ENCODE assay signal across 8 mouse cellular contexts in the genomic region with DNA sequence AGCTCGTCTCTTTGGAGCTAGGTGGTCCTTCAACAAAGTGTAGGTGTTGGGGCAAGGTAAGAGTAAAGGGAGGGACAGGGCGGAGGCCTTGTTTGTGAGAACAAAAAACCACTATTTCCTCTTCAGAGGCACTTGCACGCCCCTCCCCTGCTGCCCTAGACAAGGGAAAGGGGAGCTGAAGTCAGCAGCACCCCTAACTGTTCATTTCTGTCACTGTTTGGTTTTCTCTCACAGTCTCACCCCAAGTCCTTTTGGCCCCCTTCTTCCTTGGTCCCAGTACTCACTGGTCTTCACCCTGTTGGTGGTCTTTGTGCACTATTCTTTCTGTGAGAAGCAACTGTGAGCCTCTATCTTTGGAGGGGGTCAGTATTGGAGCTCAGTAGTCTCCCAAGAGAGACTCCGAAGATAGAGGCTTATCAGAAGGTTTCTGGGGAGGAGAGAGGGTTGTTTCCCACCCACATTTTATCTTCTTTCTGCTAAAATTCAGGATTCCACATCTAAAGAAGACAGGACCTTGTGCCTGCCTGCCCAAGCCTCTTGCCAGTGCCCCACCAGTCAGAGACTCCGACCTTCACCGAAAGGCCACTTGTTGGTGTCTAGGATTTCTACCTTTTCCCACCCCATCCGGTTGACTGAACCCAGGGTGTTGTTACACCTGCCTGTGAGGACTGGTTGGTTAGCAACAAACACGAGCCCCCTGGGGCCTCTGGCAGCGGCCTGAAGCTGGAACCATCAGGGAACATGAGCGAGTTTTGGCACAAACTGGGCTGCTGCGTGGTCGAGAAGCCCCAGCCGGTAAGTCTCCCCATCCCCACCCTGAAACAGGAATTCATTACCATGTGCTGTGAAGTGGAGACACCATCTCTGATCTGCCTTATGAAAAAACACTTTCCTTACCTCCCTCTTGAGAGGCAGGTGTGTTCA. TPM values are rescaled to one million over a fixed set of nuclear protein-coding genes. Genes with fewer than 3 reads are reported as not detected.
DNase-seq lines count a peak whose midpoint lies in the region; ATAC-seq and TF ChIP-seq lines count a peak whose summit lies in the region.

A gene (minus strand): TSS at position 874 of the 924 bp plus-strand sequence.

- peak within 1 kb of the TSS; percentile 98 for H3K27ac ChIP-seq in forebrain, embryonic 14.5 days (ENCODE audit: low read depth, low read length)
- peak within 1 kb of the TSS; percentile 98 for H3K27ac ChIP-seq in liver, embryonic 11.5 days (ENCODE audit: low read depth, low read length)

- WGBS in forebrain, embryonic 14.5 days = 72% methylated on average over 13 of the region's 13 CpGs
- WGBS in liver, embryonic 11.5 days = 58% methylated on average over 13 of the region's 13 CpGs

- H3K4me2 ChIP-seq in forebrain, embryonic 14.5 days (ENCODE audit: low read length) = peak within 1 kb of the TSS; percentile 86
- peak within 1 kb of the TSS; percentile 98 for H3K4me2 ChIP-seq in liver, embryonic 11.5 days
- peak within 1 kb of the TSS; percentile 95 for H3K4me2 ChIP-seq in myocyte (ENCODE audit: low read depth)

- peak within 1 kb of the TSS; percentile 89 for H3K4me3 ChIP-seq in forebrain, embryonic 14.5 days (ENCODE audit: low read depth, low read length)
- H3K4me3 ChIP-seq in liver, embryonic 11.5 days (ENCODE audit: low read depth, low read length) = peak within 1 kb of the TSS; percentile 87
- H3K4me3 ChIP-seq in myocyte = peak within 1 kb of the TSS; percentile 94

- H3K27me3 ChIP-seq in forebrain, embryonic 14.5 days (replicated peaks; ENCODE audit: control insufficient read depth, insufficient read depth, low read length) = no peaks in the 10 kb centered on the region
- no peaks in the 10 kb centered on the region for H3K27me3 ChIP-seq in liver, embryonic 11.5 days (replicated peaks; ENCODE audit: control insufficient read depth, insufficient read depth, low read length)
- no peaks in the 10 kb centered on the region for H3K27me3 ChIP-seq in myocyte (ENCODE audit: control insufficient read depth, insufficient read depth, insufficient read length)

- no peaks in the 10 kb centered on the region for H3K9me3 ChIP-seq in forebrain, embryonic 14.5 days (replicated peaks; ENCODE audit: control insufficient read depth, low read length)
- no peaks in the 10 kb centered on the region for H3K9me3 ChIP-seq in liver, embryonic 11.5 days (ENCODE audit: control insufficient read depth, low read length)

- H3K4me1 ChIP-seq in forebrain, embryonic 14.5 days (ENCODE audit: control insufficient read depth, insufficient read depth, low read length) = peaks cover 22% of the 10 kb centered on the region
- peaks cover 32% of the 10 kb centered on the region for H3K4me1 ChIP-seq in liver, embryonic 11.5 days (replicated peaks; ENCODE audit: control insufficient read depth, insufficient read depth, low read length)

- peaks cover 50% of the 10 kb centered on the region for H3K36me3 ChIP-seq in forebrain, embryonic 14.5 days (ENCODE audit: control insufficient read depth, insufficient read depth, low read length)
- H3K36me3 ChIP-seq in liver, embryonic 11.5 days (ENCODE audit: control insufficient read depth, insufficient read depth, low read length) = peaks cover 42% of the 10 kb centered on the region
- H3K36me3 ChIP-seq in myocyte (ENCODE audit: control insufficient read depth, insufficient read depth) = peaks cover 42% of the 10 kb centered on the region

- TF ChIP-seq POLR2A in myocyte (IDR thresholded peaks at IDR 0.05; ENCODE audit: insufficient read length, low read depth) = no peak

- no peak within 1 kb of the TSS for H3ac ChIP-seq in myocyte (ENCODE audit: control insufficient read depth, insufficient read length)

- ATAC-seq in forebrain, embryonic 14.5 days = no peak
- no peak; the same call in 1 of the 2 replicates for ATAC-seq in liver, embryonic 11.5 days (replicated peaks; ENCODE audit: low FRiP score)

- no peak for DNase-seq in urinary bladder, adult 2 months (ENCODE audit: low spot score)
- DNase-seq in urinary bladder, postnatal 4 days (ENCODE audit: low spot score in 2 of 2) = no peak
- no peak for DNase-seq in forebrain, embryonic 14.5 days (ENCODE audit: low spot score)
- DNase-seq in kidney, adult 18-20 months = peak; percentile 28
- DNase-seq in liver, embryonic 11.5 days (ENCODE audit: low spot score) = no peak
- no peak for DNase-seq in embryo, embryonic 10.5 days (ENCODE audit: low spot score)
- no peak for DNase-seq in Muller cell, postnatal 12 days (ENCODE audit: inconsistent ontology term)

- peak within 1 kb of the TSS; percentile 91 for H3K9ac ChIP-seq in forebrain, embryonic 14.5 days (ENCODE audit: low read length)
- H3K9ac ChIP-seq in liver, embryonic 11.5 days (ENCODE audit: low read depth, low read length) = peak within 1 kb of the TSS; percentile 97

- peaks cover 65% of the 10 kb centered on the region for H3K79me2 ChIP-seq in myocyte (ENCODE audit: control insufficient read depth, insufficient read depth)

TF ChIP-seq in myocyte, 11 proteins besides CTCF, POLR2A, EP300 and RAD21:
- TF ChIP-seq MYOG (IDR thresholded peaks at IDR 0.05; ENCODE audit: control insufficient read depth in 1 of 3, insufficient read depth in 1 of 3, insufficient read length in 2 of 3, low read depth in 2 of 3) (no peak), E2F4 (IDR thresholded peaks at IDR 0.05; ENCODE audit: insufficient read depth) (no peak), POLR2AphosphoS2 (IDR thresholded peaks at IDR 0.05; ENCODE audit: insufficient read length, low read depth) (no peak), MAX (IDR thresholded peaks at IDR 0.05; ENCODE audit: low read depth) (no peak), CEBPB (IDR thresholded peaks at IDR 0.05; ENCODE audit: insufficient read depth, poor library complexity, severe bottlenecking) (no peak), TCF12 (IDR thresholded peaks at IDR 0.05; ENCODE audit: insufficient read depth, poor library complexity, severe bottlenecking) (no peak), USF1 (IDR thresholded peaks at IDR 0.05; ENCODE audit: low read depth) (no peak), REST (IDR thresholded peaks at IDR 0.05; ENCODE audit: insufficient read depth, insufficient read length) (no peak), MYOD1 (IDR thresholded peaks at IDR 0.05; ENCODE audit: control insufficient read depth in 1 of 3, insufficient read length in 2 of 3, low read depth in 2 of 3) (no peak), TCF3 (IDR thresholded peaks at IDR 0.05; ENCODE audit: insufficient read length, low read depth) (no peak), SRF (IDR thresholded peaks at IDR 0.05; ENCODE audit: control insufficient read depth, insufficient read length, low read depth) (no peak)

RNA-seq across cellular contexts. Expression of the gene that starts here (rescaled TPM):
- polyA plus RNA-seq in urinary bladder, adult 2 months (2012; rRNA removed) = 11.0 and 15.4 TPM in 2 replicates
- polyA plus RNA-seq in forebrain, embryonic 14.5 days (2014; fragmentation: Nextera tagmentation; extraction: Ambion mirVana) = 444 and 548 TPM in 2 replicates
- 8.6 and 8.7 TPM in 2 replicates for polyA plus RNA-seq in liver, embryonic 11.5 days (2014; fragmentation: Nextera tagmentation; extraction: Ambion mirVana)
- polyA plus RNA-seq in myocyte (2012; fragmentation: generic; extraction: Trizol) = 51.9 TPM
